Mouse (Mus musculus): ENCODE data around the gene Mgat4b. TPM values are rescaled to one million over a fixed set of nuclear protein-coding genes. Genes with fewer than 3 reads are reported as not detected.
A peak's percentile ranks its signal among the peaks of the same experiment; 100 is the strongest.

Gene Mgat4b
- polyA plus RNA-seq, 1 experiment, result 20.8 TPM

GRCm38 (mm10) chr11:50176351-50176750 lies 34.3 kb upstream of the Mgat4b start:
- H3K27me3 ChIP-seq (ENCODE audit: control insufficient read depth, insufficient read depth, low read length), result no peaks in the 10 kb centered on the region

GRCm38 (mm10) chr11:50177111-50177510 lies 33.6 kb upstream of the Mgat4b start:
- H3K4me3 ChIP-seq (ENCODE audit: control insufficient read depth, low read depth, low read length), result no peak overlapping the region
- no peaks in the 10 kb centered on the region for H3K27me3 ChIP-seq (ENCODE audit: control insufficient read depth, insufficient read depth, low read length)
- H3K27ac ChIP-seq (ENCODE audit: control insufficient read depth, insufficient read depth, low read depth, low read length), result peak overlapping the region; percentile 30; the same call in 1 of the 2 replicates
- peaks cover 5% of the 10 kb centered on the region for H3K36me3 ChIP-seq (ENCODE audit: control insufficient read depth, insufficient read depth, low read length)
- peaks cover 2% of the 10 kb centered on the region; the same call in 1 of the 2 replicates for H3K4me1 ChIP-seq (ENCODE audit: control insufficient read depth, insufficient read depth, low read length)
- no peak for TF ChIP-seq POLR2A (IDR thresholded peaks at IDR 0.05; ENCODE audit: control insufficient read depth, low read depth, low read length)
- no peak for TF ChIP-seq CTCF (IDR thresholded peaks at IDR 0.05; ENCODE audit: control insufficient read depth, insufficient read depth, insufficient replicate concordance, low read depth, low read length)

More at GRCm38 (mm10) chr11:50176351-50176750, 34.3 kb upstream of the Mgat4b start:
- Histone ChIP-seq H3K27ac (ENCODE audit: control insufficient read depth, insufficient read depth, low read depth, low read length) (no peak overlapping the region), H3K4me3 (ENCODE audit: control insufficient read depth, low read depth, low read length) (no peak overlapping the region), H3K4me1 (ENCODE audit: control insufficient read depth, insufficient read depth, low read length) (peaks cover 2% of the 10 kb centered on the region; the same call in 1 of the 2 replicates), H3K36me3 (ENCODE audit: control insufficient read depth, insufficient read depth, low read length) (peaks cover 4% of the 10 kb centered on the region)
- TF ChIP-seq POLR2A (IDR thresholded peaks at IDR 0.05; ENCODE audit: control insufficient read depth, low read depth, low read length) (no peak), CTCF (IDR thresholded peaks at IDR 0.05; ENCODE audit: control insufficient read depth, insufficient read depth, insufficient replicate concordance, low read depth, low read length) (no peak)

GRCm38 (mm10) chr11:50178532-50179488 lies 31.9 kb upstream of the Mgat4b start:
- TF ChIP-seq POLR2A (IDR thresholded peaks at IDR 0.05; ENCODE audit: control insufficient read depth, low read depth, low read length) (no peak), CTCF (IDR thresholded peaks at IDR 0.05; ENCODE audit: control insufficient read depth, insufficient read depth, insufficient replicate concordance, low read depth, low read length) (no peak)
- Histone ChIP-seq H3K27me3 (ENCODE audit: control insufficient read depth, insufficient read depth, low read length) (no peaks in the 10 kb centered on the region), H3K36me3 (ENCODE audit: control insufficient read depth, insufficient read depth, low read length) (peaks cover 5% of the 10 kb centered on the region), H3K4me1 (ENCODE audit: control insufficient read depth, insufficient read depth, low read length) (peaks cover 2% of the 10 kb centered on the region; the same call in 1 of the 2 replicates), H3K27ac (ENCODE audit: control insufficient read depth, insufficient read depth, low read depth, low read length) (no peak overlapping the region), H3K4me3 (ENCODE audit: control insufficient read depth, low read depth, low read length) (no peak overlapping the region)

DNA sequence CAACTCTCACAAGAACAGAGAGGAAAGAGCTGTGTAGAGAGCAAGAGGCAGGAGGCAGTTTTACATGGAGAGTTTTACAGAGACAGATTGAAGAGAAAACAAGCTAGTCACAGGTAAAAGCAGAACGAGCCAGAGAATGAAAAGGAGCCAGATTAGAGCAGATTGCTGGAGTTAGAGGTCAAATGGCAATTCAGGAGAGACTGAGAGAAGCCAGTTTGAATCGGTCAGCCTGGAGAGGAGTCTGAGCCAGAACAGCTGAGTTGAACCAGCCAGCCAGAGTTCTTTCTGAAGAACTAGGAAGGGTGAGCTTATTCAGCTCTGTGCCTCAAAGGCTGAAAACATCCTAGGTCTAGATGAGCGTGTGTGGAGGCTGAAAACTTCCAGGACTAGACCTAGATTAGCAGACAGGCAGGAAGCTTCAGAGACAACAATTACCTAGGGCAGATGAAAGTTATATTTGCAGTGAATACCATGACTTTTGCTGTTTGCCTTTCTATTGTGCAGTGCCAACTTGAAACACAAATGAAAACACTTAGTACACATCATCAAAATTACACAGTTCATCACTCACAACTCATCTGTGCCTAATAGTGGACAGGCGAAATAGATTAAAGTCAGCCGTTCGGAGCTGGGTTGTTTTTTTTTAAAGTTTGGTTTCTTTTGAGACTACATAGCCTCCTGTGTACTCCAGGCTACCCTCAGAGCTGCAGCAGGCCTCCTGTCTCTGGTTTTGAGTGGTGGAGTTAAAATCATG lies 30.0 kb upstream of the Mgat4b start:
- H3K4me1 ChIP-seq (ENCODE audit: control insufficient read depth, insufficient read depth, low read length), result no peaks in the 10 kb centered on the region; the same call in 1 of the 2 replicates
- H3K27me3 ChIP-seq (ENCODE audit: control insufficient read depth, insufficient read depth, low read length), result no peaks in the 10 kb centered on the region
- H3K27ac ChIP-seq (ENCODE audit: control insufficient read depth, insufficient read depth, low read depth, low read length), result no peak overlapping the region
- H3K36me3 ChIP-seq (ENCODE audit: control insufficient read depth, insufficient read depth, low read length), result peaks cover 5% of the 10 kb centered on the region
- no peak overlapping the region for H3K4me3 ChIP-seq (ENCODE audit: control insufficient read depth, low read depth, low read length)
- no peak for TF ChIP-seq POLR2A (IDR thresholded peaks at IDR 0.05; ENCODE audit: control insufficient read depth, low read depth, low read length)
- no peak for TF ChIP-seq CTCF (IDR thresholded peaks at IDR 0.05; ENCODE audit: control insufficient read depth, insufficient read depth, insufficient replicate concordance, low read depth, low read length)

GRCm38 (mm10) chr11:50182702-50183101 lies 28.0 kb upstream of the Mgat4b start:
- H3K36me3 ChIP-seq (ENCODE audit: control insufficient read depth, insufficient read depth, low read length), result peaks cover 5% of the 10 kb centered on the region
- TF ChIP-seq POLR2A (IDR thresholded peaks at IDR 0.05; ENCODE audit: control insufficient read depth, low read depth, low read length) (no peak), CTCF (IDR thresholded peaks at IDR 0.05; ENCODE audit: control insufficient read depth, insufficient read depth, insufficient replicate concordance, low read depth, low read length) (no peak)

GRCm38 (mm10) chr11:50184788-50185187 lies 25.9 kb upstream of the Mgat4b start:
- no peak overlapping the region for H3K27ac ChIP-seq (ENCODE audit: control insufficient read depth, insufficient read depth, low read depth, low read length)

More at GRCm38 (mm10) chr11:50182702-50183101, 28.0 kb upstream of the Mgat4b start:
- Histone ChIP-seq H3K4me1 (ENCODE audit: control insufficient read depth, insufficient read depth, low read length) (no peaks in the 10 kb centered on the region), H3K27me3 (ENCODE audit: control insufficient read depth, insufficient read depth, low read length) (no peaks in the 10 kb centered on the region), H3K27ac (ENCODE audit: control insufficient read depth, insufficient read depth, low read depth, low read length) (no peak overlapping the region), H3K4me3 (ENCODE audit: control insufficient read depth, low read depth, low read length) (no peak overlapping the region)

DNA sequence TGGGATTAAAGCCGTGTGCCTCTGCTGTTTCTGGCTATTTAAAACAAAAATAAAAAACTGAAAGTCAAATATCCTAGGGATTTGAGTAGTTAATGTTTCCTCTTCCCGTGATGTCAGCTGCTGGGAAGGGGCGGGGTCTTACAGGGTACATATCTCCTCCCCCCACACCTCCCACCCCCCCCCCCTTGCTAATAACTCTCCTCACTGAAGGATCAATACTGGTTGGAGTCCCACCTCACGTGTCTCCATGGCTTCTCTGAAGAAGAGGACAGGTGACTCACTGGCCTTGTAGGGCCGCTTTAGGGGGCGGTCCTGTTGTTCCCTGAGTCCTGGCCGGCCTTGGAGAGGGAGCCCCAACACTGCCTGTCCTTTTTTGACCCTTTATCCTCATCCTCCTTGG lies 22.0 kb upstream of the Mgat4b start:
- Histone ChIP-seq H3K4me1 (ENCODE audit: control insufficient read depth, insufficient read depth, low read length) (no peaks in the 10 kb centered on the region), H3K4me3 (ENCODE audit: control insufficient read depth, low read depth, low read length) (no peak overlapping the region), H3K27me3 (ENCODE audit: control insufficient read depth, insufficient read depth, low read length) (no peaks in the 10 kb centered on the region), H3K36me3 (ENCODE audit: control insufficient read depth, insufficient read depth, low read length) (no peaks in the 10 kb centered on the region), H3K27ac (ENCODE audit: control insufficient read depth, insufficient read depth, low read depth, low read length) (no peak overlapping the region)
- TF ChIP-seq POLR2A (IDR thresholded peaks at IDR 0.05; ENCODE audit: control insufficient read depth, low read depth, low read length), result no peak
- no peak for TF ChIP-seq CTCF (IDR thresholded peaks at IDR 0.05; ENCODE audit: control insufficient read depth, insufficient read depth, insufficient replicate concordance, low read depth, low read length)

More at GRCm38 (mm10) chr11:50184788-50185187, 25.9 kb upstream of the Mgat4b start:
- TF ChIP-seq CTCF (IDR thresholded peaks at IDR 0.05; ENCODE audit: control insufficient read depth, insufficient read depth, insufficient replicate concordance, low read depth, low read length) (no peak), POLR2A (IDR thresholded peaks at IDR 0.05; ENCODE audit: control insufficient read depth, low read depth, low read length) (no peak)
- Histone ChIP-seq H3K27me3 (ENCODE audit: control insufficient read depth, insufficient read depth, low read length) (no peaks in the 10 kb centered on the region), H3K4me3 (ENCODE audit: control insufficient read depth, low read depth, low read length) (no peak overlapping the region), H3K4me1 (ENCODE audit: control insufficient read depth, insufficient read depth, low read length) (no peaks in the 10 kb centered on the region), H3K36me3 (ENCODE audit: control insufficient read depth, insufficient read depth, low read length) (0 out of 2 replicates have a peak, but pooled peaks cover 1% of the 10 kb centered on the region)

All from testis, adult 2 months (tissue).